Mouse (Mus musculus) naive thymus-derived CD4-positive, alpha-beta T cell, adult 2 months (primary cell): Measurements from ENCODE around the gene Gucy2d.

ENCODE experiments used
- DNase-seq: peaks from one replicate; pipeline ENCODE4 v3.0.0-alpha.2; 2011; ENCODE audit warnings: low read depth

Gene Gucy2d

DNA sequence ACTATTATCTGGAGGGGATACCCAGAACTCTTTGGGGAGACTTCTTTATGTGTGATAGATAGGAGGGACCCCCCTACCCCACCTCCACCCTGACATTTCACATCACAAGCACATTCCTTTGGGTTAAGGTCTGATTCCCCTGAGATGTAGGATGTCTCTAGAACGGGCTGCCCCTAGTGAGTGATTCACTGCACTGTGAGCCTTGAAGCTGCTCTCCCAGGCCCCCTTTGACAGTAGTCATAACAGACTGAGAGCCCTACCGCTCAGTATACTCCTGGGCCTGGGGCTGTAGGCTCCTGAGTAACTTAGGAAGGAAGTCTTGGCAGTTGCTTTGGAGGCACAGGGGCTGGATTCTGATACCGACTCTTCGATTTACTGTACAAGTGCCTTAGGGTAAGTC lies 50.1 kb downstream of the Gucy2d start:
- no peak for DNase-seq

DNA sequence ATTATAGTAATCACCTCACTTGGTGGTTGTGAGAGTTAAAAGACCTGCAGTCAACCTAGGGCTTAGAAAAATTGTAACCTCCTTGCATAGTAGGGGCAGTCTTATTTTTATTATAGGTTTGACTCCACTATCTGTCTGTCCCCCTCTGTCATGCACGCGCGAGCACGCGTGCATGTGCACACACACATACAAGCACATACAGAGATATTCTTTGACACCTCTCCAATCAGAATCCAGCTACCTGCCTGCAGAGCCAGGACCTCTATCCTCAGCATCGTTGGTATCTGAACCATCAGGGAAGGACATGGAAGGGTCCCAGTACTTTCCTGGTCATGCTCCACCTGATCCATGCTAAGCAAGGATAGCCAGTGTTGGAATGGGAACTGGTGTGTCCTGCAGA lies 50.7 kb downstream of the Gucy2d start:
- DNase-seq, result no peak

GRCm38 (mm10) chr7:98491451-98492200 lies 51.4 kb downstream of the Gucy2d start:
- no peak for DNase-seq

GRCm38 (mm10) chr7:98492331-98492730 lies 52.1 kb downstream of the Gucy2d start:
- no peak for DNase-seq

- DNase-seq, result no peak
Observed at GRCm38 (mm10) chr7:98493307-98493706, 53.1 kb downstream of the Gucy2d start.

GRCm38 (mm10) chr7:98493901-98494480 lies 53.8 kb downstream of the Gucy2d start:
- DNase-seq, result no peak

DNA sequence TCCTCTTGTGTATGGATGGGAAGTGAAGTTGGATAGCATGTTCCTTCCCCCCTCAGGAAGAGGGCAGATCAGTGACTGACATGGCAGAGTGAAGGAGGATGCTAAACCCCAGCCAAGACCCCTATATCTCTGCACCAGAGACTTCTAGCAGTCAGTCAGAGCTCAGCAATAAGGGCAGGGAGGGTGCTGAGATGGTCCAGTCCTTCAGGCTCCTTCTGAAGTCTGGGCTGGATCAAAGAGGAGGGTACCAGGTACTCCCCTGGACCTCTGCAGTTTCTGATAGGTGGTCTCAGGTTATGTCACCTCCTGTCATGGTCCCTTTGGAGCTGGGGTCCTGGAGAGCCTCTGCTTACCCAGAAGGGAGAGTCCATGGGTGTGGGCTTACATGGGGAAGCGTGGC lies 55.4 kb downstream of the Gucy2d start:
- DNase-seq, result no peak

- DNase-seq, result no peak
Observed at GRCm38 (mm10) chr7:98497451-98497850, 57.2 kb downstream of the Gucy2d start.

DNA sequence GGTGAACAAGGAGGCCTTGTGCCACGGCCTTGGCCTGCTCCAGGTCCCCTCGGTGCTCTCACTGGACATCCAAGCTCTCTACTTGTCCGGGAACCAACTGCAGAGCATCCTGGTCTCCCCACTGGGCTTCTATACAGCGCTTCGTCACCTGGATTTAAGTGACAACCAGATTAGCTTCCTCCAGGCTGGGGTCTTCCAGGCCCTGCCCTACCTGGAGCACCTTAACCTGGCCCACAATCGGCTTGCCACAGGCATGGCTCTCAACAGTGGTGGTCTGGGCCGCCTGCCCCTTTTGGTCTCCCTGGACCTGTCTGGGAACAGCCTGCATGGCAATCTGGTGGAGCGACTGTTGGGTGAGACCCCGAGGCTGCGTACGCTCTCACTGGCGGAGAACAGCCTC lies 57.9 kb downstream of the Gucy2d start:
- no peak for DNase-seq

GRCm38 (mm10) chr7:98498656-98499560 lies 58.7 kb downstream of the Gucy2d start:
- DNase-seq, result no peak

GRCm38 (mm10) chr7:98499561-98500292 lies 59.5 kb downstream of the Gucy2d start:
- DNase-seq, result no peak

DNA sequence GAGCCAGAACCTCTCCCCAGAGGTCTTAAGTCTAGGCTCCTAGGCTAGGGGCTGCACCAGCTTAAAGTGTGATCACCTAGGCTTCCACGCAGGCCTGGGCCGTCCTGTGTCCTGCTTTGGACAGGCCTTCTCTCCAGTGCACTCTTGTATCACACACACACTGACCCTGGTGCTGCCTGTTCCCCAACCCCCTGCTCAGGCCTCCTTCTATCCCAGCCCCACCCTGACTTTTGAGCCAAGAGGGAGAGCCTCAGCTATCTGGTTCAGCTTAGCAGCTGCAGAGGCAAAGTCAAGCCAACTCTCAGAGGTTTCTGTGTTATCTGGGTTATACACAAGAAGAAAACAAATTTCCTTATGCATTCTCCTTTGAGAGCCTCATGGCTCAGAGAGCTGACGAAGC lies 60.3 kb downstream of the Gucy2d start:
- DNase-seq, result no peak

GRCm38 (mm10) chr7:98501078-98501477 lies 60.9 kb downstream of the Gucy2d start:
- DNase-seq, result no peak

- no peak for DNase-seq
Observed at GRCm38 (mm10) chr7:98502921-98503320, 62.7 kb downstream of the Gucy2d start.

- DNase-seq, result no peak
Observed at GRCm38 (mm10) chr7:98503951-98504647, 63.9 kb downstream of the Gucy2d start.

GRCm38 (mm10) chr7:98504726-98505314 lies 64.6 kb downstream of the Gucy2d start:
- no peak for DNase-seq

DNA sequence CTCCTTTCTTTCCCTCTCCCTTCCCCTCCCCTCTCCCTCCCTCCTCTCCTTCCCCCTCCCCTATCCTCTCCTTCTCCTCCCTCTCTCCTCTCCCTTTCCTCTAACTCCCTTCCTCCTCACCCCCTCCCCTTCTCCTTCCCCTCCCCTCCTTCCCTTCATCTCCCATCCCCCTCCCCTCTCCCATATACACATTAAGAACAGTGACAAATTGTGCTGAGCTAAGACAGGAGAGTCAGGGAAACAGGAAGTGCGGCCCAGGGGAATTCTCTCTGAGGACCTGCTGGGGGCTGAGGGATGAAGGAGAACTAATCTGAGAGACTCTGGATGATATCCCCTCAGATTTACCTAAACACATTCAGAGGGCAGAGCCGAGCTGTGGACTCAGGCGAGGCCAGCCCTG lies 65.4 kb downstream of the Gucy2d start:
- DNase-seq, result no peak

GRCm38 (mm10) chr7:98510961-98511958 lies 71.0 kb downstream of the Gucy2d start:
- no peak for DNase-seq

GRCm38 (mm10) chr7:98513251-98513650 lies 73.0 kb downstream of the Gucy2d start:
- DNase-seq, result no peak

DNA sequence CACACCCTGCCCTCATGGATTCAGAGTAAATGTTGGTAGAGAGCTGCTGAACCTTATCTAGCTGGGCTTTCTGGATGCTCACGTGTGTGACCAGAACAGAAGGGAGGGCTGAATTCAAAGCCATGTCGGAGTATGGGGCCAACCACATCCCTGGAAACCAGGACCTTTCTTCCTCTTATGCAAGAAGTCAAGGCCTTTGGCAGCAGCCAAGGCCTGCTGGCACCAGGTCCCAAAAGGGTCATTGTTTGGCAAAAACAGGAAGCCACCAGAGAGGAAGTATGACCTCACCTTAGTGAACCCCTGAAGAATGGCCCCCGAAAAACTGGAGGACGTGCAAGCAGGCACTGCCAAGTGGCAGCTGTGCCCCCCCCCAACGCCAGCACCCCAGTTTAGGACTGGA lies 82.4 kb downstream of the Gucy2d start:
- DNase-seq, result no peak
